Mouse (Mus musculus) C3H10T1/2 (cell line): ENCODE data around the gene Nek4. TPM values are rescaled to one million over a fixed set of nuclear protein-coding genes. Genes with fewer than 3 reads are reported as not detected.

ENCODE experiments used
- polyA plus RNA-seq, 2 experiments: library from polyadenylated mRNA; unstranded; fragments of >200 nt; fragmentation: generic; extraction: Trizol; gene quantifications; one replicate each; pipeline ENCODE4 v1.2.1; 2012; ENCODE audit warnings: missing spikeins in 2 of 2

Nek4 gene
- 1 to 10 TPM in 1 of 2 experiments, under 1 TPM in 1; 0.41 to 5.3 TPM for polyA plus RNA-seq

GRCm38 (mm10) chr14:30951154-30951825, at the start of gene Nek4:
Gene Nek4, plus strand, starts transcription at chr14:30951377.

GRCm38 (mm10) chr14:30923375-30924105, 27.6 kb upstream of the Nek4 start, which contains the start of gene Itih3:
Gene Itih3, minus strand, starts transcription at chr14:30923760.

GRCm38 (mm10) chr14:30943038-30943437, 8.1 kb upstream of the Nek4 start, which contains the start of gene Itih1:
Gene Itih1, minus strand, starts transcription at chr14:30943289.

GRCm38 (mm10) chr14:31001307-31002205, 50.4 kb downstream of the Nek4 start, which contains the start of the genes Glt8d1 and Spcs1:
Gene Glt8d1, plus strand, starts transcription at chr14:31001400.
Gene Spcs1, minus strand, starts transcription at chr14:31001672.

GRCm38 (mm10) chr14:31018860-31019291, 67.7 kb downstream of the Nek4 start, which contains the start of the genes Pbrm1 and Gnl3:
Gene Pbrm1, plus strand, starts transcription at chr14:31019138.
Gene Gnl3, minus strand, starts transcription at chr14:31019152.

Other genes starting within 250 kb of the Nek4 start
- gene Sfmbt1, start 236.5 kb upstream of the Nek4 start, polyA plus RNA-seq: 1 to 10 TPM in 1 of 2 experiments, under 1 TPM in 1; 0.70 to 2.8 TPM
- 10 to 100 TPM in 1 of 2 experiments, 1 to 10 TPM in 1; 9.8 to 11.6 TPM for gene Tmem110, start 125.8 kb upstream of the Nek4 start, polyA plus RNA-seq
- gene Mustn1, start 72.2 kb upstream of the Nek4 start, polyA plus RNA-seq: 10 to 100 TPM in 1 of 2 experiments, 1 to 10 TPM in 1; 1.2 to 18.8 TPM
- under 1 TPM; 0.05 TPM for gene Itih4, start 64.9 kb upstream of the Nek4 start, polyA plus RNA-seq
- gene Itih3, start 27.6 kb upstream of the Nek4 start, polyA plus RNA-seq: under 1 TPM; 0.02 to 0.05 TPM
- not detected for gene Itih1, start 8.1 kb upstream of the Nek4 start, polyA plus RNA-seq
- gene Glt8d1, start 50.0 kb downstream of the Nek4 start, polyA plus RNA-seq: 10 to 100 TPM in 1 of 2 experiments, 1 to 10 TPM in 1; 1.9 to 39.1 TPM
- 100 to 1,000 TPM in 1 of 2 experiments, 10 to 100 TPM in 1; 93.8 to 262 TPM for gene Spcs1, start 50.3 kb downstream of the Nek4 start, polyA plus RNA-seq
- gene Pbrm1, start 67.8 kb downstream of the Nek4 start, polyA plus RNA-seq: 1 to 10 TPM; 1.5 to 7.7 TPM
- 1 to 10 TPM; 6.0 to 9.3 TPM for gene Gnl3, start 67.8 kb downstream of the Nek4 start, polyA plus RNA-seq
- 10 to 100 TPM; 53.9 to 87.6 TPM for gene Smim4, start 177.6 kb downstream of the Nek4 start, polyA plus RNA-seq
- gene Nt5dc2, start 179.7 kb downstream of the Nek4 start, polyA plus RNA-seq: 100 to 1,000 TPM; 119 to 155 TPM
- under 1 TPM; 0.18 to 0.72 TPM for gene Stab1, start 217.3 kb downstream of the Nek4 start, polyA plus RNA-seq